Mouse (Mus musculus): ENCODE measurements around the gene Trim2.

DNA sequence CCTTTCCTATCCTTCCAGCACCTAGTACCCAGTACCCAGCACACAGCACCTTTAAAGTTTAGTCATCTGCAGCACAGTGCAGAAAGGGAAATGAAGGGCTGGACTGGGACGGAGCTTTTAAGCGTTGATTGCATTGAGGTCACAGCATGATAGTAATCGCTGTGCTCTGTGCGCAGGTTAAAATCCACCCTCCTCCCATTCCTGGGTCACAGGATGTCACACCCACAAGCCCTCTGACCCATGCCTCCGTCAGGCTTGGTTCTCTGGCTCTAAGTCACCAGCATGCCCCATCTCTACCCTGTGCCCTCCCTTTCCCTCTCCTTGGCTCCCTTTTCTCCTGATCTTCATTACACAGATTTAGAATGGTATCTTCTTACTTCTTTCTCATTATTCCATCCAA lies 20.4 kb downstream of the Trim2 start:
- no peak for TF ChIP-seq EP300 (IDR thresholded peaks at IDR 0.05; ENCODE audit: low read length)
- TF ChIP-seq NRF1 (IDR thresholded peaks at IDR 0.05; ENCODE audit: low read depth, low read length), result no peak

Measured in CH12.LX (cell line).